Mouse (Mus musculus): ENCODE data around the gene Dusp23. TPM values are rescaled to one million over a fixed set of nuclear protein-coding genes. Genes with fewer than 3 reads are reported as not detected.
A peak's percentile ranks its signal among the peaks of the same experiment; 100 is the strongest.

The Dusp23 gene
- total RNA-seq, 2 experiments from 2014 or later = 7.1 to 7.8 TPM

GRCm38 (mm10) chr1:172624081-172624480, 8.7 kb downstream of the Dusp23 start:
- no peak for DNase-seq (ENCODE audit: low spot score in 2 of 2)

GRCm38 (mm10) chr1:172623599-172623998, 9.2 kb downstream of the Dusp23 start:
- DNase-seq (ENCODE audit: low spot score in 2 of 2) = no peak

GRCm38 (mm10) chr1:172619235-172619634, 13.5 kb downstream of the Dusp23 start:
- DNase-seq (ENCODE audit: low spot score in 2 of 2) = peak; percentile 45 to 63

DNA sequence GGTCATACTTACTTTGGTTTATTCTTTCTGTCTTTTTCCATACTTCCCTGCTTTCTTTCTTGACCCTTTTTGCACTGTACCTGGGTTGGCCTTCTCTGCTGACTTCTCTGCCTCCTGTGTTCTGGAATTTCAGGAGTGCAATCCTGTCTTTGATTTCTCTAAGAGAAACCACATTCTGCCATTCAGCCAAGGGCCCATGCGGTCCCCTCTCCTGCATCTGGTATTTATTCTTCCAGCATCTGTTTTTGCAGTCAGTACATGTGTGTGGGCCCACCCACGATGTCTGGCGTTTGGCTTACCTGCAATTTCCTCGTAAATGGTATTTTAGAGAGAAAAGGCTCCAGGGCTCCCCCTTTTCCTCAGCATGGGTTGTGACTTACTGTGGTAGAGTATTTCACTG, 14.6 kb downstream of the Dusp23 start:
- no peak for DNase-seq (ENCODE audit: low spot score in 2 of 2)

DNA sequence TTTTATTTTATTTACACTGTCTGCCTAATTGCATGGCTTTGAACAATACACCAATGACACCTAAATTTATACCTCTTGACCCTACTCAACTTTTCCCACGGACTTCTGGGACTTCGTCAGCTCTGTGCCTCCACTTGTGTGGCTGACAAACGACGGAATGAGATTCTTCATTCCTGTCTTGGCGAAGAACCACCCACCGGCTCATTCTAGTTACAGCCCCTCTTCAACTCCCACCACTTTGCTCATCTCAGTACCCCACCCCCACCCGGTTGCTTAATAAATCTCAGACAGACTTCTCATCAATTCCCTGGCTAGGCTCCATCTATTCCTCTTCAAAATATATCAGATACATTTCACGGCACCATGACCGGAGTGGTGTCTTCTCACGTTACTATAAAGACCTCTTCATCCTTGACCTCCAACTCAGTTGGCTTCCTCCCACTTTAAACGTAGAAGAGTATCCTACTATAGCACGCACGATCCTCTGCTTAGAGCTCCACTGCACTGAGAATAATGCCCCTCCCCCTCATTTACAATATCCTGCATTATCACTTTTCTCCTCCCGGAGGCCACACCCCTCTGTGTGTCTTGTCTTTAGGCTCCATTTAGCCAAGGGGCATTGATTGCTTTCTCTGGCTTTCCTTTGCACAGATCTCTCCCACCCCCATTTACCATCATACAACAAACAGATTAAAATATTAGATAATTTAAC, 15.2 kb downstream of the Dusp23 start:
- no peak for DNase-seq (ENCODE audit: low spot score in 2 of 2)

- no peak for DNase-seq (ENCODE audit: low spot score in 2 of 2)
Observed at GRCm38 (mm10) chr1:172616537-172617300, 16.0 kb downstream of the Dusp23 start.

- no peak for DNase-seq (ENCODE audit: low spot score in 2 of 2)
Observed at GRCm38 (mm10) chr1:172615412-172615811, 17.4 kb downstream of the Dusp23 start.

- no peak for DNase-seq (ENCODE audit: low spot score in 2 of 2)
Observed at GRCm38 (mm10) chr1:172614654-172615053, 18.1 kb downstream of the Dusp23 start.

DNA sequence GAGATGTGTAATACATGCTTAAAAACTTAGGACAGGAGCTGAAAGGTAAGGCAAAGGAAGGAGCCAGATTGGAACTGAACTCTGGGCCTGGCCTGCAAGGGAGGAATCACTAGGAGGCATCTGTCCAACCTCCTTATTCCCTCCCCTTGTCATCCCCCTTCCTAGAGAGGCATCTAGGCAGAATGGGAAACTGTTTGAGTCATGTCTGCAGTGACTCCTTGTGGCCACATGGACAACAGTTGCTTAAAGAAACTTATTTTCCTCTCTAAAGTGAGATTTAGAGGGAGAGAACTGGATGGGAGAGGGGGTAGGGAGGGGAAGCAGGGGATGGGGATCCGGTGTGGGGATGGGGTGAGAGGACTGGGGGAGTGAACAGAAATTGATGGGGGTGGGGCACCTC, 20.0 kb downstream of the Dusp23 start:
- DNase-seq (ENCODE audit: low spot score in 2 of 2) = no peak

GRCm38 (mm10) chr1:172611304-172611703, 21.5 kb downstream of the Dusp23 start:
- DNase-seq (ENCODE audit: low spot score in 2 of 2) = no peak

DNA sequence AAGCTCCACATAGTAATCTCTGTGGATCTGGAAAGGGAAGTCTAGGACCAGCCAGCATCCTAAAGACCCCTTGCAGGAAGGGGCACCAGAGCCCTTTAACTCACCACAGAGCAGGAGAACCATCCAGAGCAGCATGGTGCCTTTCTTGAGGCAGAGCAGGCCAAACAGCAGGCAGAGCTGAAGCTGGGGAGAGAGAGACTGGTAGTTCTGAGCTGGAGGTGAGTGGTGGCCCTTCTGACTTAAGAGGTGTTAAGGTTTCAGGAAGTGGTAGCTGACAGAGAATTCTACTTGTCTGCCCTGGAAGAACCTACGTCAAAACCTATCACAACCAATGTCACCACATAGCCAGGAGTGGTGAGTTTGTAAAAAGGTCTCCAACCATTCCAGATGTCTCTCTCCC, 30.4 kb downstream of the Dusp23 start, which contains the start of gene Fcrl6:
Gene Fcrl6, minus strand, starts transcription at position 226 of the 400 bp plus-strand sequence.
- no peak for DNase-seq (ENCODE audit: low spot score in 2 of 2)

- DNase-seq (ENCODE audit: low spot score in 2 of 2) = no peak
Observed at GRCm38 (mm10) chr1:172594495-172594894, 38.3 kb downstream of the Dusp23 start.

- DNase-seq (ENCODE audit: low spot score in 2 of 2) = no peak
Observed at GRCm38 (mm10) chr1:172593956-172594355, 38.8 kb downstream of the Dusp23 start.

DNA sequence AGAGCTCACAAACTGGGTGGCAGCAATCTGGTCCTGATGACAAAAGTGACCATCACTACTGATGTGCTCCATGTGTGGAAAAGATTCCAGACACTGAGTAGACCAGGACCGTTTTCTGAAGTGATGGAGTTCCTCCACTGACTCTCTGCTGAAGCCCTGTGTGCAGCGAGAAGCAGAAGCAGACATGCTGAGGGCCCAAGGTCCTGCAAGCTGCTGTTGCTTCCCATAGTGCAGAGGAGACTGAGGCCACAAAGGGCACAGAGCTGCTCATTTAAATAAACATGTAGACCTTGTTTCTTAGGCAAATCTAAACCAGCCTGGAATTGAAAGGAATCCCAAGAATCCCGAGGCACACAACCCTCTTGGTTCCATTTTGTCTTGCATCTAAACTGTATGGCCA, 39.4 kb downstream of the Dusp23 start:
- DNase-seq (ENCODE audit: low spot score in 2 of 2) = no peak

DNA sequence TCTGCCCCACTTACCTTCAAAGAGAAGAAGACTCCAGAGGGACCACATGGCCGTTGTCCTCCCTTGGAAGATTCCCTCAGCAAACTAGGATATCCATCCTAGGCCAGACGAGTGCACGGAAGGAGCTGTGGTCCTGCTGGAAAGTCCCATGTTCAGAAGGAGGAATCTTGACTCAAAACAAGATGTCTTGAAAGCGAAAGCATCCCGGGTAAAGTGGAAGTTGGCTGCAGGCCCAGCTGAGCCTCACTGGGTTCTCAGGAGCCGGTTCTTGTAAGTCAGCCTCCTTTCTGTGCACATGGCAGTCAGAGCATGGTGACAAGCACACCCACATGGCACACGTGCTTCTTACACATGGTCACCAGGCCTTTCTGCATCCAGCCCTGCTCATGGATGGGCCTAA, 42.4 kb downstream of the Dusp23 start, which contains the start of gene Slamf8:
Gene Slamf8, minus strand, starts transcription at position 184 of the 400 bp plus-strand sequence.
- no peak for DNase-seq (ENCODE audit: low spot score in 2 of 2)

DNA sequence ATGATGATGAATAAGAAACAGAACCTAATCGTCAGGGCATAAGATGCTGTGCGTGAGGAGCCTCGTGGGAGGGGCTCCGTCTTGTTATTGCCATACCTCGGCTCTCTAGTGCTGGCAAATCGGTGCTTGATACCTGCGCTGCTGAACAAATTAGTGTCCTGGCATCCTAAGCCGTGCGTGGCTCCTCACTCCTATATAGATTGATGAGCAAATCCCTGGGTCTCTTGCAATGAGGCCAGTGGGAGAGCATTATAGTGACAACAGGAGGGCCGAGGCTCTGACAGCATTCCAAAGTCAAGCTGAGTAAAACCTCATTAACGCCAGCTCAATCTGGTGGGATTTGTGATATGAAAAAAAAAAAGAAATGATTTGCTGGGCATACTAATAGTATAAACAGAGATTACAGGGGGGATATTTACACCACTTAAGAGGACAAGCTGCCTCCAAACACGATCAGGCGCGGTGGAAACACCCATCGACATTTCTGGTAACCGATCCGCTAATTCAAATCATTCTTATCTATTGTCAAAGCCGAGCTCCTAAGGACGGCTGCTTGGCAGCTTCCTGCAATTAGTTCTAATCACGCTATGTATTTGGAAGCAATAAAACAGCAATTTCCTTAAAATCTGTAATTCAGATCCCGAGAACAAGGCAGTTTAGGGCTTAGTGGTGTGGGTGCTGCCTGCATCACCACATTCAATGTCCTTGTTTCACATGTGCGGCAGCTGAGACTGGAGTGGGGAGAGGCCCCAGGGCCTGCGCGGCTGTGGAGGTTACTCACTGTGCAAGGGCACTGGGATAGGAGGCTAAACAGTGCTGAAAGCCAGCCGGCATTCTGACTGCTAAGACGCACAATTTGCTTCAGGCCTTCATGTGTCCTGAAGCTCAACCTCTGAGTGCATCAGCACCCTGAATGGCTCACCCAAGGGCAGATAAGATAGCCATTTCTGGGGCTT, 46.9 kb downstream of the Dusp23 start:
- DNase-seq (ENCODE audit: low spot score in 2 of 2) = no peak

- DNase-seq (ENCODE audit: low spot score in 2 of 2) = no peak
Observed at GRCm38 (mm10) chr1:172585026-172585425, 47.7 kb downstream of the Dusp23 start.

DNA sequence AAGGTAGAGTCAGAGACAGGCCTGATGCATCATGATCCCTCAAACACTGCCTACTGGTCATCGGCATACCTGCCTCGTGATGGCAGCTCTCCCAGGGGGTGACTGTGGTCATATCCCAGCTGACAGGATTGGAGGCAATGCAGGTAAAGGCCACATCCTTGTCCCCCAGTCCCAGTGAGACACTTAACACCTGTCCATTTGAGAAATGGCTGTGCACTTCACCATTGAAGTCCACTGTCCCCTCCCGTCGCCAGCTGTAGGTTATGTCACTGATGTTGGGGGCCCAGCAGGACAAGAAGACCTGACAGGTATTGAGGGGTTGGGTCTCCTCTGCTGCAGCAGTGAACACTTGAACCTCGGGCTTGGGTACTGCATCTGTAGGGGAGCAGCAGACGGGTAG, 48.5 kb downstream of the Dusp23 start:
- no peak for DNase-seq (ENCODE audit: low spot score in 2 of 2)

GRCm38 (mm10) chr1:172582436-172582835, 50.3 kb downstream of the Dusp23 start:
- no peak for DNase-seq (ENCODE audit: low spot score in 2 of 2)

Data from adrenal gland, postnatal 4 days (tissue).